Mouse (Mus musculus) cerebellum, adult 2 months (tissue): ENCODE measurements around the gene Igfals. TPM values are rescaled to one million over a fixed set of nuclear protein-coding genes. Genes with fewer than 3 reads are reported as not detected.

Source experiments
- DNase-seq, 2 experiments: peaks; one replicate each; pipeline ENCODE4 v3.0.0; 2021
- H3K27ac ChIP-seq: fragments of 200-500 bp; 2 replicates; pipeline ENCODE4 v1.5.1; 2012; ENCODE audit warnings: low read length, control low read depth, inconsistent platforms; ENCODE audit not compliant: insufficient read depth
- H3K27me3 ChIP-seq: fragments of 200-500 bp; 2 replicates; pipeline ENCODE4 v1.6.1; 2012; ENCODE audit warnings: inconsistent platforms, mild to moderate bottlenecking, low read length, moderate library complexity; ENCODE audit not compliant: control insufficient read depth, insufficient read depth
- H3K4me1 ChIP-seq: fragments of 200-500 bp; 2 replicates; pipeline ENCODE4 v1.6.1; 2011; ENCODE audit warnings: low read length; ENCODE audit not compliant: control insufficient read depth, insufficient read depth
- H3K4me3 ChIP-seq: fragments of 200-500 bp; replicated peaks from 2 replicates; pipeline ENCODE3; 2011; ENCODE audit warnings: mild to moderate bottlenecking, low read depth, low read length, control low read depth; ENCODE audit not compliant: insufficient read depth
- CTCF ChIP-seq: fragments of 200-500 bp; IDR thresholded peaks from 2 replicates; pipeline ENCODE4 v1.5.1; 2011; ENCODE audit warnings: low read depth, mild to moderate bottlenecking, control low read depth, low read length, moderate library complexity, borderline replicate concordance; ENCODE audit not compliant: insufficient read depth
- POLR2A ChIP-seq: fragments of 200-500 bp; IDR thresholded peaks from 2 replicates; pipeline ENCODE4 v1.6.1; 2011; ENCODE audit warnings: low read length, control low read depth, borderline replicate concordance; ENCODE audit not compliant: insufficient read depth
- whole genome bisulfite sequencing: fragments of 180-500 bp; shearing (Covaris S2); methylation state at CpG from one replicate; pipeline ENCODE4 v1.1.7; 2018; 5-methylcytosine and 5-hydroxymethylcytosine counted together
- polyA plus RNA-seq: library from polyadenylated mRNA; depleted of rRNA; stranded (reverse); fragments of >200 nt; gene quantifications from 2 replicates; pipeline ENCODE4 v1.2.3, GENCODE M21; 2012

The Igfals gene
- polyA plus RNA-seq, 1 experiment = 0.11 TPM

DNA sequence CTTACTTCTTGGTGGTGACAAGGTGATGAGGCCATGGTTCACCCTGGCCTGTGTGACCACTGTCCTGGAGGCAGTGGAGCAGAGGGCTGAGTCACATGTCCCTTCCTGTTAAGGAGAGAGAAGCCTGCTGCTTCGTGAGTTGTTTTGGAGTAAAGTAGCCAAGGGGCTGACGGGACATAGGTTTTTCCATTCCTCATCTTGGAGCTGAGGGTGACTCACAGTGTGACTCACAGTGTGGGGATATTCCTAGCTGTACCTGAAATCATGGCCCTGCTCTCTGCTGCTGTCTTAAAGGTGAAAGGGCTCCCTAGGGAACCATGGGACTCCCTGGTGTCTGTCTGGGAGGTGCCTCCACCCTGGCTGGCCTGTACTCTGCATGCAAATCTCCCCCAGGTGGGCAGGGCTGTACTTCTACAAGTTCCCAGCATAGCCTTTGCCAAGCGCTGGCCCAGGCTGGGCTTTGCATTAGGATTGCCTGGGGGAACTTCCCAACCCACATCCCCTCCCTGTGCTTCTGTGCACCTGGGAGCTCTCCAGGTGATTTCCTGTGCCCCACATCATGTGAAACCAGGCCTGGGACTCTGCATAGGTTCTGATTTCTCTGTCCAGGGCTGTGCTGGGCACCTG, 9.8 kb upstream of the Igfals start:
- no peak overlapping the region for H3K27ac ChIP-seq
- peaks cover 7% of the 10 kb centered on the region for H3K4me1 ChIP-seq
- no peak overlapping the region for H3K4me3 ChIP-seq
- WGBS = 77% methylated on average over 3 of the region's 3 CpGs
- no peak for DNase-seq
- TF ChIP-seq POLR2A = no peak
- no peak for TF ChIP-seq CTCF
- H3K27me3 ChIP-seq = no peaks in the 10 kb centered on the region

DNA sequence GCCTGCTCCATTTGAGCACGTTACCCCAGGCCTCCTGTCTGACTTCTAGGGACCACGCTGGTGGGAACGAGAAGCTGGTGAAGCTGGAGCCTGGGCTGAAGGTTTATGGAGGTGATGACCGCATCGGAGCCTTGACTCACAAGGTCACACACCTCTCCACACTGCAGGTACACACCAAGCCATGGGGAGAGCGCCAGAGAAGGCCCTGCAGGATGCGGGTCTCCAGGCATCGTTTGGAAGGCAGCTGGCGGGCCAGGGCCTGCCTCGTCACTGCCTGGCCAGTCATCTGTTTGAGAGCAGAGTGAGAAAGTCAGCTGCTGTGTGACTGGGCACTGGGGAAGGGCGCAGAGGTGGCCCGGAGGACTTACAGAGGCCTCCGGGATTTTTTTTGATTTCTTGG, 9.2 kb upstream of the Igfals start:
- Histone ChIP-seq H3K27me3 (no peaks in the 10 kb centered on the region), H3K4me1 (peaks cover 7% of the 10 kb centered on the region), H3K4me3 (no peak overlapping the region), H3K27ac (no peak overlapping the region)
- TF ChIP-seq POLR2A (no peak), CTCF (no peak)
- DNase-seq = no peak
- 91% methylated on average over 13 of the region's 13 CpGs for WGBS

DNA sequence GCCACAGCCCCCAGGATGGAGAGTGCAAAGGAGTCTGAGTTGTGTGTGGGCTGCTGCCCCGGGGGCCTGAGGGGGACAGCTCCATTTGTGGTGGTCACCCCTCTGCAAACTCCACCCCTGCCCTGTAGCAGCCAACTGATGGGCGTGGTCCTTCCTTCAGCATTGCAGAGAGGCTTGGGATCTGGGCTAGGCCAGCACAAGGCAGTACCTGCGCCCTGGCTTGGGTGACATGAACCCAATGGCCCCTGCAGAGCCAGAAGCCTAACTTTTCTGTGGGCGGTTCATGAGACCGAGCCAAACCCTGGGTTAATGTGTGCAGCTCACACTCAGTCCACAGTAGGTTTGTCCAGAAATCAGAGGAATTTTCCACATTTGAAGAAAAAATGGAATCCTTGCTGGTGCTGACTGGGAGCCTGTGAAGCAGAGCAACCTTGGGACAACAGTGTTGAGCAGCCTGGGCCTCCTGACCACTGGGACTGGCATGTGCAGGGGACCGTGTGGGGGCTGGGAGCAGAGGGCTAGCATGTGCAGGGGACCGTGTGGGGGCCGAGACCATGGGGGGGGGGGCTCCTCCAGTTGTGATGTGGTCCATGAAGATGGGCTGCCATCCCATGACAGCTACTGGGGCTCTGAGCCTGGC, 7.8 kb upstream of the Igfals start:
- Histone ChIP-seq H3K4me1 (peaks cover 7% of the 10 kb centered on the region), H3K4me3 (no peak overlapping the region), H3K27ac (no peak overlapping the region), H3K27me3 (no peaks in the 10 kb centered on the region)
- 83% methylated on average over 8 of the region's 8 CpGs for WGBS
- TF ChIP-seq POLR2A = no peak
- no peak for TF ChIP-seq CTCF
- DNase-seq = no peak

DNA sequence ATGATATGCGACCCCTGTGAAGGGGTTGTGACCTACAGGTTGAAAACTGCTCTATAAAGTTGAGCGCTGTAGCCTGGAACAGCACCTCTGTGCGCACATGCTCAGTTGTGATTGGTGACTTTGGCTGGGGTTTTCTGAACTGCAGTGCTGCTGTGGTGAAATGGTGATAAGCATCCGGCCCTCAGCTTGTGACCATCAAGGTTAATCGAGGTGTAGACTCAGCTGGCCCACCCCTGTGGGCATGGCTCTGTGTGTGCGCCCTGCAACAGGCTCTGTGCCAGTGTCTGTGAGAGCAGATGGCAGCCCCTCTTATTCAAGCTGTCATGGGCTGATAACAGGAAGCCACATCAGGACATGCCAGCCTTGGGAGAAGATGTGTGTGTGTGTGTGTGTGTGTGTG, 6.8 kb upstream of the Igfals start:
- peak in 1 of 2 experiments; percentile 31 for DNase-seq
- TF ChIP-seq CTCF (no peak), POLR2A (no peak)
- Histone ChIP-seq H3K4me1 (peaks cover 7% of the 10 kb centered on the region), H3K4me3 (no peak overlapping the region), H3K27ac (no peak overlapping the region), H3K27me3 (no peaks in the 10 kb centered on the region)
- WGBS = 51% methylated on average over 6 of the region's 6 CpGs

DNA sequence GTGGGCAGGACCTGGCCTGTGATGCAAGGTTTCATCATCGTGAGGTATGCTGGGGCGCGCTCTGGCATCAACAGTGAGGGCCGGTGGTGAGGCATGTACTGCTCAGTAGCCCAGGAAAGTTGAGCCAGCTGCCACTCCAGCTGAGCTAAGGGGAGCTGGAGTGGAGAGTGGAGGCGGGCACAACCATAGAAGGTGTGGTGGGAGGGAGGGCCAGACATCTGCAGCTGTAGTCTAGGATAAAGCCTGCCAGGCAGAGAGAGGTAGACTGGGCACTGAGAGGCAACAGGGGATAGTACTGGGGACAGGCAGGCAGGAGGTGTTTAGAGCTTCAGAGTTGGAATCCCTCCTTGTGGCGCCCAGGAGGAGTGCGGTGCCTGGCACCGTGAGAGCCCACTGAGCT, 5.7 kb upstream of the Igfals start:
- no peak for TF ChIP-seq CTCF
- no peak for TF ChIP-seq POLR2A
- H3K4me1 ChIP-seq = peaks cover 11% of the 10 kb centered on the region
- H3K27ac ChIP-seq = no peak overlapping the region
- 92% methylated on average over 8 of the region's 8 CpGs for WGBS
- no peak overlapping the region for H3K4me3 ChIP-seq
- no peaks in the 10 kb centered on the region for H3K27me3 ChIP-seq
- no peak for DNase-seq

DNA sequence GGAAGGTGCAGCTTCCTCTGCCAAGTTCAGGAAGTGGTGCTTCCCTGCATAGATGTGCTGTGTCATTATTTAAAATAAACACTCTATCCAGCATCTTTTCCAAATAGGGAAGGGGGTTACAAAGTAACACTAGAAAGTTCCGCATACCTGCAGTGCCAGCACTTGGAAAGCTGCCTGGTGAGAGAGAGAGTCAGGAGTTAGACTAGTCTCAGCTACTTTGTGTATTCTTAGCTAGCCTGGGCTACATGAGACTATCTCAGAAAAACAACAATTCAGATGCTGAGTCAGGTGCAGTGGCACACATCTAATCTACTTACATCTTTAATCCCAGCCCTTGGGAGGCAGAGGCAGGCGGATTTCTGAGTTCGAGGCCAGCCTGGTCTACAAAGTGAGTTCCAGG, 4.0 kb upstream of the Igfals start:
- WGBS = 97% methylated on average over 3 of the region's 3 CpGs
- H3K27ac ChIP-seq = no peak overlapping the region
- peaks cover 18% of the 10 kb centered on the region for H3K4me1 ChIP-seq
- no peaks in the 10 kb centered on the region for H3K27me3 ChIP-seq
- no peak overlapping the region for H3K4me3 ChIP-seq
- TF ChIP-seq POLR2A (no peak), CTCF (no peak)
- DNase-seq = no peak

DNA sequence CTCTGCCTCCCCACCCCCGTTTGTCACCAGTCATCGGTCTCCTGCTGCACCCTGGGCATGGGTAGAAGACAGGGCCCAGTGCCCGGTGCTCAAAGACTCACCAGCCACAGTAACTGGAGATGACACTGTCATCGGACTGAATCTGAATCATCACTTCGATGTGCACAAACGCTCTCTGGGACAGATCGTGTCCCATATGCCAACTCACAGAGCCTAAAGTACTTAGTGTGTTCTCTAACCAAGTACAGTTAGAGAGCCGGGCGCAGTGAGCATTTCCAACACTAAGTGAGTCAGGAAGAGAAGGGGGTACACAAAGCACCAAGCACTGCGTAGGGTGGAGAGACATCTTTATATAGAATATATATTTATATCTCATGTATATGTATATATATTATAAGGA, 2.1 kb downstream of the Igfals start:
- no peak overlapping the region for H3K4me3 ChIP-seq
- peaks cover 20% of the 10 kb centered on the region for H3K4me1 ChIP-seq
- no peaks in the 10 kb centered on the region for H3K27me3 ChIP-seq
- DNase-seq = no peak
- 83% methylated on average over 10 of the region's 10 CpGs for WGBS
- H3K27ac ChIP-seq = no peak overlapping the region
- TF ChIP-seq CTCF (no peak), POLR2A (no peak)

DNA sequence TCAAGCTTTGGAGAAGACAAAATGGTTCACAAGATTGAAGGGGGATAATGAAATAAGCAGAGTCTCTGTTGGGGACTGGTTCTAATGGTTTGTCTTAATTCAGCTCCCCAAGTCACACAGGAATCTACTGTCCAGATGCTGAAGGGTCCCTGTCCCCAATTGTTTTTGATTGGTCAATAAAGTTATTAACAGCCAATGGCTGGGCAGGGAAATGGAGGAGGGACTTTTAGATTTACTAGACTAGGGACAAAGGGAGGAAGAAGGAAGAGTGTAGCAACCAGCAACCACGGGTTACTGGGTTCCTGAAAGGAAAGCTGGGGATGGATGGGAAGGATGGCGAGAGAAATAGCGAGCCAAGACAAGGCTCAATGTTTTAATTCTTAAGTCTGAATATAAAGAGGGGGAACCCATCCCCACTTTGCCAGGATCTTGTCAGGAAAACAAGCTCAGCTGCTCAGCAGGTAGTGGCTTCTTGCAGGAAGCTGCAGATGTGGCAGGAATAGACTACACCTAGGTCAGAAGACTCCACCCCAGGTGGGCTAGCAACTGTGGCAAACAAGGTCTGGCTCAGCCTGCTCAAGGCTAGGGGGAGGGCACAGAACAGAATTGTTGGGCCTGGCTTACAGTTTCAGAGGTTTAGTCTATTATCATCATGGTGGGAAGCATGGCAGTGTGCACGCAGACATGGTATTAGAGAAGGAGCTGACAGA, 8.1 kb downstream of the Igfals start:
- WGBS = 49% methylated on average over 4 of the region's 4 CpGs

More for the DNA sequence above, 8.1 kb downstream of the Igfals start:
- Histone ChIP-seq H3K27me3 (no peaks in the 10 kb centered on the region), H3K4me1 (no peaks in the 10 kb centered on the region), H3K4me3 (no peak overlapping the region), H3K27ac (no peak overlapping the region)
- TF ChIP-seq CTCF (no peak), POLR2A (no peak)
- DNase-seq = no peak
